Mouse (Mus musculus) kidney, adult 9 months (tissue): ENCODE results near the gene Lrrc57.
"Not testable (repeated sequence)": the region's sequence is repeated elsewhere in the genome, so short reads cannot be mapped to it uniquely, and the experiment has no call there.

Experiments used
- DNase-seq: peaks from one replicate; pipeline ENCODE4 v3.0.0; 2022

The Lrrc57 gene

GRCm38 (mm10) chr2:120597734-120598133, 11.6 kb downstream of the Lrrc57 start:
- DNase-seq, result no peak

- DNase-seq, result no peak
These were observed 17.1 kb downstream of the Lrrc57 start for GRCm38 (mm10) chr2:120592227-120592626.

- DNase-seq, result no peak
These were observed 19.6 kb downstream of the Lrrc57 start for GRCm38 (mm10) chr2:120589759-120590158.

- DNase-seq, result peak; percentile 24
These were observed 31.0 kb downstream of the Lrrc57 start for GRCm38 (mm10) chr2:120578286-120578685.

- DNase-seq, result no peak
These were observed 31.5 kb downstream of the Lrrc57 start for GRCm38 (mm10) chr2:120577799-120578198.

- no peak for DNase-seq
These were observed 33.3 kb downstream of the Lrrc57 start for GRCm38 (mm10) chr2:120575978-120576377.

GRCm38 (mm10) chr2:120575121-120575520, 34.2 kb downstream of the Lrrc57 start:
- DNase-seq, result no peak

- DNase-seq, result not testable (repeated sequence)
These were observed 37.2 kb downstream of the Lrrc57 start for GRCm38 (mm10) chr2:120572161-120572560.

- peak; percentile 85 for DNase-seq
These were observed 38.2 kb downstream of the Lrrc57 start for GRCm38 (mm10) chr2:120571081-120571480.

- DNase-seq, result no peak
These were observed 41.5 kb downstream of the Lrrc57 start for GRCm38 (mm10) chr2:120567798-120568320.

- DNase-seq, result peak; percentile 98
These were observed 42.2 kb downstream of the Lrrc57 start, which contains the start of gene Snap23 for GRCm38 (mm10) chr2:120566886-120567797. Snap23 (plus strand) TSS chr2:120567671.

- no peak for DNase-seq
These were observed 44.0 kb downstream of the Lrrc57 start for GRCm38 (mm10) chr2:120565363-120565762.

- DNase-seq, result not testable (repeated sequence)
These were observed 44.7 kb downstream of the Lrrc57 start for GRCm38 (mm10) chr2:120564548-120565188.

- peak; percentile 93 for DNase-seq
These were observed 45.9 kb downstream of the Lrrc57 start, which contains the start of gene Zfp106 for GRCm38 (mm10) chr2:120563235-120563990. Zfp106 (minus strand) TSS chr2:120563843.

- no peak for DNase-seq
These were observed 46.5 kb downstream of the Lrrc57 start for GRCm38 (mm10) chr2:120562859-120563234.

- no peak for DNase-seq
These were observed 47.8 kb downstream of the Lrrc57 start for GRCm38 (mm10) chr2:120561524-120561923.

- DNase-seq, result no peak
These were observed 50.5 kb downstream of the Lrrc57 start for GRCm38 (mm10) chr2:120558813-120559212.

- DNase-seq, result peak; percentile 67
These were observed 52.5 kb downstream of the Lrrc57 start for GRCm38 (mm10) chr2:120556868-120557267.
